Mouse (Mus musculus): ENCODE measurements around the gene Enpp1. TPM values are rescaled to one million over a fixed set of nuclear protein-coding genes. Genes with fewer than 3 reads are reported as not detected.

The Enpp1 gene
- polyA plus RNA-seq, 1 experiment from 2014 or later: 2.9 TPM

- H3K9ac ChIP-seq (ENCODE audit: low read length): no peak overlapping the region
- no peaks in the 10 kb centered on the region for H3K27me3 ChIP-seq (ENCODE audit: control insufficient read depth, insufficient read depth, low read depth, low read length)
- peaks cover 27% of the 10 kb centered on the region for H3K4me1 ChIP-seq (replicated peaks; ENCODE audit: control insufficient read depth, insufficient read depth, low read length)
- H3K36me3 ChIP-seq (ENCODE audit: control insufficient read depth, insufficient read depth, low read length): no peaks in the 10 kb centered on the region
- H3K4me2 ChIP-seq (ENCODE audit: low read depth, low read length): no peak overlapping the region
- WGBS: 71% methylated on average over 4 of the region's 4 CpGs
- no peak for ATAC-seq (ENCODE audit: low read depth)
- no peaks in the 10 kb centered on the region for H3K9me3 ChIP-seq (ENCODE audit: control insufficient read depth, low read length)
- no peak overlapping the region for H3K27ac ChIP-seq (ENCODE audit: low read length)
- H3K4me3 ChIP-seq (ENCODE audit: low read length): no peak overlapping the region
Measured at GRCm38 (mm10) chr10:24590546-24590945, 121.4 kb downstream of the Enpp1 start.

GRCm38 (mm10) chr10:24589238-24589637 lies 122.7 kb downstream of the Enpp1 start:
- no peaks in the 10 kb centered on the region for H3K9me3 ChIP-seq (ENCODE audit: control insufficient read depth, low read length)
- WGBS: 81% methylated on average over 9 of the region's 9 CpGs
- H3K4me2 ChIP-seq (ENCODE audit: low read depth, low read length): no peak overlapping the region
- H3K4me3 ChIP-seq (ENCODE audit: low read length): no peak overlapping the region
- H3K4me1 ChIP-seq (replicated peaks; ENCODE audit: control insufficient read depth, insufficient read depth, low read length): peaks cover 22% of the 10 kb centered on the region
- H3K36me3 ChIP-seq (ENCODE audit: control insufficient read depth, insufficient read depth, low read length): no peaks in the 10 kb centered on the region
- ATAC-seq (ENCODE audit: low read depth): no peak
- no peak overlapping the region for H3K27ac ChIP-seq (ENCODE audit: low read length)
- no peaks in the 10 kb centered on the region for H3K27me3 ChIP-seq (ENCODE audit: control insufficient read depth, insufficient read depth, low read depth, low read length)
- H3K9ac ChIP-seq (ENCODE audit: low read length): no peak overlapping the region

GRCm38 (mm10) chr10:24588824-24589223 lies 123.1 kb downstream of the Enpp1 start:
- ATAC-seq (ENCODE audit: low read depth): no peak
- Histone ChIP-seq H3K4me1 (replicated peaks; ENCODE audit: control insufficient read depth, insufficient read depth, low read length) (peaks cover 20% of the 10 kb centered on the region), H3K4me3 (ENCODE audit: low read length) (no peak overlapping the region), H3K9ac (ENCODE audit: low read length) (no peak overlapping the region), H3K27ac (ENCODE audit: low read length) (no peak overlapping the region), H3K36me3 (ENCODE audit: control insufficient read depth, insufficient read depth, low read length) (no peaks in the 10 kb centered on the region), H3K4me2 (ENCODE audit: low read depth, low read length) (no peak overlapping the region), H3K27me3 (ENCODE audit: control insufficient read depth, insufficient read depth, low read depth, low read length) (no peaks in the 10 kb centered on the region), H3K9me3 (ENCODE audit: control insufficient read depth, low read length) (no peaks in the 10 kb centered on the region)
- WGBS: 73% methylated on average over 4 of the region's 4 CpGs

Other genes starting within 250 kb of the Enpp1 start
- gene Ccn2, start 116.7 kb downstream of the Enpp1 start, polyA plus RNA-seq (2015; fragmentation: Nextera tagmentation; extraction: Ambion mirVana): 12.8 and 15.1 TPM in 2 replicates
- gene Enpp3, start 130.7 kb upstream of the Enpp1 start, polyA plus RNA-seq (2015; fragmentation: Nextera tagmentation; extraction: Ambion mirVana): 1.9 and 2.2 TPM in 2 replicates
- 20.8 and 21.9 TPM in 2 replicates for gene Med23, start 157.8 kb upstream of the Enpp1 start, polyA plus RNA-seq (2015; fragmentation: Nextera tagmentation; extraction: Ambion mirVana)
- gene Arg1, start 215.3 kb upstream of the Enpp1 start, polyA plus RNA-seq (2015; fragmentation: Nextera tagmentation; extraction: Ambion mirVana): 1.6 and 3.5 TPM in 2 replicates